Mouse (Mus musculus) left cerebral cortex, adult 8-10 months (tissue): Measurements from ENCODE around the gene Ccdc142. TPM values are rescaled to one million over a fixed set of nuclear protein-coding genes. Genes with fewer than 3 reads are reported as not detected.

Experiments used
- DNase-seq, 2 experiments: peaks; one replicate each; pipeline ENCODE4 v3.0.0; 2022; ENCODE audit warnings: low spot score in 2 of 2
- total RNA-seq, 4 experiments: library from RNA; stranded (reverse); gene quantifications; 2 replicates each; pipeline ENCODE4 v1.2.4; 2022

The Ccdc142 gene
- total RNA-seq, 4 experiments from 2014 or later = 6.5 to 10.1 (median 8.7) TPM

- DNase-seq = no peak
Measured at GRCm38 (mm10) chr6:83117165-83117438, 15.7 kb downstream of the Ccdc142 start.

- no peak for DNase-seq
Measured at GRCm38 (mm10) chr6:83117616-83118015, 16.2 kb downstream of the Ccdc142 start.

GRCm38 (mm10) chr6:83118369-83118768, 17.0 kb downstream of the Ccdc142 start:
- DNase-seq = no peak

- DNase-seq = no peak
Measured at GRCm38 (mm10) chr6:83118825-83119733, 17.7 kb downstream of the Ccdc142 start.

- DNase-seq = peak in 1 of 2 experiments; percentile 45
Measured at GRCm38 (mm10) chr6:83119734-83120051, 18.3 kb downstream of the Ccdc142 start.

- peak; percentile 91 to 99 for DNase-seq
Measured at GRCm38 (mm10) chr6:83120930-83121862, 19.8 kb downstream of the Ccdc142 start, which contains the start of gene Wbp1. Wbp1 (minus strand) TSS chr6:83121559.

GRCm38 (mm10) chr6:83121863-83122710, 20.7 kb downstream of the Ccdc142 start:
- no peak for DNase-seq

- no peak for DNase-seq
Measured at GRCm38 (mm10) chr6:83122961-83123360, 21.6 kb downstream of the Ccdc142 start.

GRCm38 (mm10) chr6:83124851-83125312, 23.5 kb downstream of the Ccdc142 start:
- peak; percentile 84 for DNase-seq

- DNase-seq = no peak
Measured at GRCm38 (mm10) chr6:83125331-83125730, 23.9 kb downstream of the Ccdc142 start, which contains the start of gene Ino80b. Ino80b (minus strand) TSS chr6:83125431.

- DNase-seq = no peak
Measured at GRCm38 (mm10) chr6:83127419-83127818, 26.0 kb downstream of the Ccdc142 start.

- DNase-seq = no peak
Measured at GRCm38 (mm10) chr6:83131469-83132034, 30.2 kb downstream of the Ccdc142 start.

GRCm38 (mm10) chr6:83132176-83132919, 30.9 kb downstream of the Ccdc142 start:
- no peak for DNase-seq

- DNase-seq = no peak
Measured at GRCm38 (mm10) chr6:83134226-83134625, 32.8 kb downstream of the Ccdc142 start.

GRCm38 (mm10) chr6:83134951-83135513, 33.6 kb downstream of the Ccdc142 start, which contains the start of gene Rtkn:
Rtkn (plus strand) TSS chr6:83135463.
- DNase-seq = no peak

- no peak for DNase-seq
Measured at GRCm38 (mm10) chr6:83135571-83136161, 34.3 kb downstream of the Ccdc142 start.

GRCm38 (mm10) chr6:83136291-83136880, 35.0 kb downstream of the Ccdc142 start:
- DNase-seq = no peak

GRCm38 (mm10) chr6:83136881-83137575, 35.6 kb downstream of the Ccdc142 start:
- DNase-seq = no peak
